Comparison of ENCODE assay signal across 15 mouse cellular contexts in genomic region chr11:100790644-100791043, GRCm38 (mm10). TPM values are rescaled to one million over a fixed set of nuclear protein-coding genes. Genes with fewer than 3 reads are reported as not detected.
DNase-seq lines count a peak whose midpoint lies in the region; ATAC-seq lines count a peak whose summit lies in the region.
"Not testable (repeated sequence)": the region's sequence is repeated elsewhere in the genome, so short reads cannot be mapped to it uniquely, and the experiment has no call there.
"Had no signal": no experiment of that assay in that cellular context is flagged by ENCODE, and none has a peak within 500 bp of the region (broad histone marks: within the 10 kb centered on the region; RNA-seq: fewer than 3 reads in every experiment).

No protein-coding gene starts in this region.

- not testable (repeated sequence) for H3K36me3 ChIP-seq in embryonic facial prominence, embryonic 12.5 days

- 84% methylated on average over 9 of the region's 9 CpGs for WGBS in embryonic facial prominence, embryonic 12.5 days

- not testable (repeated sequence) for H3K9me3 ChIP-seq in embryonic facial prominence, embryonic 12.5 days

- not testable (repeated sequence) for ATAC-seq in embryonic facial prominence, embryonic 12.5 days (ENCODE audit: insufficient number of reproducible peaks, insufficient read depth, low FRiP score, low TSS enrichment)

- not testable (repeated sequence) for H3K9ac ChIP-seq in embryonic facial prominence, embryonic 12.5 days

- H3K4me2 ChIP-seq in embryonic facial prominence, embryonic 12.5 days (replicated peaks) = not testable (repeated sequence)

- H3K27me3 ChIP-seq in embryonic facial prominence, embryonic 12.5 days = not testable (repeated sequence)

- peak; percentile 52 for DNase-seq in 3T3-L1 (ENCODE audit: low read depth, low spot score)
- peak; percentile 79 for DNase-seq in gastrocnemius, postnatal 10 days
- DNase-seq in heart, postnatal 10 days = peak; percentile 75 to 76
- DNase-seq in kidney, postnatal 25 days = peak; percentile 84 to 94
- peak; percentile 73 for DNase-seq in left cerebral cortex, postnatal 4 days
- DNase-seq in right cerebral cortex, adult 18-20 months = peak; percentile 32

- peaks cover 12% of the 10 kb centered on the region for H3K4me1 ChIP-seq in brown adipose tissue, adult 24 weeks (ENCODE audit: control insufficient read depth, insufficient read depth, insufficient read length, low read length)
- peaks cover 20% of the 10 kb centered on the region; the same call in 1 of the 2 replicates for H3K4me1 ChIP-seq in embryonic facial prominence, embryonic 12.5 days

- intact Hi-C loops in heart, postnatal 10 days (cut with DNase I); left cerebral cortex, postnatal 4 days (cut with DNase I): not testable (repeated sequence)

- peak overlapping the region; percentile 89 for H3K27ac ChIP-seq in brown adipose tissue, adult 24 weeks (replicated peaks; ENCODE audit: low read depth, low read length)
- H3K27ac ChIP-seq in embryonic facial prominence, embryonic 12.5 days = peak overlapping the region; percentile 32

- not testable (repeated sequence) for H3K4me3 ChIP-seq in brown adipose tissue, adult 24 weeks (ENCODE audit: insufficient read depth, low read depth, low read length); embryonic facial prominence, embryonic 12.5 days

RNA-seq across cellular contexts. Expression of gene Ghdc, which starts 19.9 kb away (rescaled TPM):
- 9.4 and 11.1 TPM in 2 replicates for polyA plus RNA-seq in brown adipose tissue, adult 24 weeks (2012; ENCODE audit: insufficient read depth, insufficient read length, missing spikeins)
- 5.9 and 6.3 TPM in 2 replicates for polyA plus RNA-seq in embryonic facial prominence, embryonic 12.5 days (2016; fragmentation: Nextera tagmentation; extraction: Ambion mirVana)
- 1 to 10 TPM; 7.7 to 8.4 TPM for total RNA-seq in gastrocnemius, postnatal 10 days (2021)
- 10 to 100 TPM; 10.4 to 12.6 TPM for total RNA-seq in heart, postnatal 10 days (2021)
- total RNA-seq in left cerebral cortex, postnatal 4 days (2021) = 1 to 10 TPM; 5.5 to 7.2 TPM

RNA-seq across cellular contexts. Expression of gene Hcrt, which starts 27.9 kb away (rescaled TPM):
- polyA plus RNA-seq in brown adipose tissue, adult 24 weeks (2012; ENCODE audit: insufficient read depth, insufficient read length, missing spikeins) = not detected in 2 replicates
- not detected in 2 replicates for polyA plus RNA-seq in embryonic facial prominence, embryonic 12.5 days (2016; fragmentation: Nextera tagmentation; extraction: Ambion mirVana)
- total RNA-seq in gastrocnemius, postnatal 10 days (2021) = not detected
- total RNA-seq in heart, postnatal 10 days (2021) = not detected
- not detected for total RNA-seq in left cerebral cortex, postnatal 4 days (2021)
- polyA plus RNA-seq: embryonic facial prominence, embryonic 10.5 days; heart, embryonic 12.5 days; large intestine, adult 2 months; limb, embryonic 12.5 days; lung, embryonic 14.5 days; myocyte had no signal

RNA-seq across cellular contexts. Expression of gene Kcnh4, which starts 30.9 kb away (rescaled TPM):
- not detected in 2 replicates for polyA plus RNA-seq in brown adipose tissue, adult 24 weeks (2012; ENCODE audit: insufficient read depth, insufficient read length, missing spikeins)
- 0.46 and 0.55 TPM in 2 replicates for polyA plus RNA-seq in embryonic facial prominence, embryonic 12.5 days (2016; fragmentation: Nextera tagmentation; extraction: Ambion mirVana)
- total RNA-seq in gastrocnemius, postnatal 10 days (2021) = not detected
- not detected for total RNA-seq in heart, postnatal 10 days (2021)
- 10 to 100 TPM; 11.2 to 12.4 TPM for total RNA-seq in left cerebral cortex, postnatal 4 days (2021)
- polyA plus RNA-seq: heart, embryonic 12.5 days; limb, embryonic 12.5 days; lung, embryonic 14.5 days; thymus, postnatal 0 days had no signal

RNA-seq across cellular contexts. Expression of gene Rab5c, which starts 52.6 kb away (rescaled TPM):
- 148 and 163 TPM in 2 replicates for polyA plus RNA-seq in brown adipose tissue, adult 24 weeks (2012; ENCODE audit: insufficient read depth, insufficient read length, missing spikeins)
- polyA plus RNA-seq in embryonic facial prominence, embryonic 12.5 days (2016; fragmentation: Nextera tagmentation; extraction: Ambion mirVana) = 18.9 and 26.1 TPM in 2 replicates
- total RNA-seq in gastrocnemius, postnatal 10 days (2021) = 10 to 100 TPM; 63.0 to 64.7 TPM
- total RNA-seq in heart, postnatal 10 days (2021) = 10 to 100 TPM; 85.3 to 97.8 TPM
- 100 to 1,000 TPM; 168 to 174 TPM for total RNA-seq in left cerebral cortex, postnatal 4 days (2021)

RNA-seq across cellular contexts. Expression of gene Stat5b, which starts 59.9 kb away (rescaled TPM):
- polyA plus RNA-seq in brown adipose tissue, adult 24 weeks (2012; ENCODE audit: insufficient read depth, insufficient read length, missing spikeins) = 15.1 and 18.4 TPM in 2 replicates
- 22.7 TPM in 2 replicates for polyA plus RNA-seq in embryonic facial prominence, embryonic 12.5 days (2016; fragmentation: Nextera tagmentation; extraction: Ambion mirVana)
- total RNA-seq in gastrocnemius, postnatal 10 days (2021) = 100 to 1,000 TPM; 107 to 114 TPM
- total RNA-seq in heart, postnatal 10 days (2021) = 10 to 100 TPM; 52.1 to 58.6 TPM
- total RNA-seq in left cerebral cortex, postnatal 4 days (2021) = 10 to 100 TPM in 1 of 2 experiments, 1 to 10 TPM in 1; 9.6 to 11.8 TPM

Comparison
In these comparisons a context has a peak if more than half of its experiments do, and no peak if none do; other contexts are left out.
1. DNase-seq: peak in every context shown above with its lines; median percentile 89 in kidney, postnatal 25 days; 79 in gastrocnemius, postnatal 10 days; 76 in heart, postnatal 10 days; 73 in left cerebral cortex, postnatal 4 days; 52 in 3T3-L1; 32 in right cerebral cortex, adult 18-20 months.
2. RNA of gene Kcnh4, which starts 30.9 kb away (total RNA-seq): 11.2 to 12.4 TPM in left cerebral cortex, postnatal 4 days; not detected in gastrocnemius, postnatal 10 days and not detected in heart, postnatal 10 days; every median in the first group is over 10 times any median in the second.